Mouse (Mus musculus): Measurements from ENCODE around the gene Hoxa10. TPM values are rescaled to one million over a fixed set of nuclear protein-coding genes. Genes with fewer than 3 reads are reported as not detected.
A peak's percentile ranks its signal among the peaks of the same experiment; 100 is the strongest.

The Hoxa10 gene
- total RNA-seq, 2 experiments from 2014 or later, result not detected

- ATAC-seq (replicated peaks; ENCODE audit: low FRiP score, low TSS enrichment, poor library complexity, severe bottlenecking), result no peak
Observed at GRCm38 (mm10) chr6:52196811-52197210, 43.8 kb downstream of the Hoxa10 start.

GRCm38 (mm10) chr6:52194690-52195089 is 46.0 kb downstream of the Hoxa10 start:
- ATAC-seq (replicated peaks; ENCODE audit: low FRiP score, low TSS enrichment, poor library complexity, severe bottlenecking), result no peak

- ATAC-seq (replicated peaks; ENCODE audit: low FRiP score, low TSS enrichment, poor library complexity, severe bottlenecking), result peak; percentile 82
Observed at GRCm38 (mm10) chr6:52191860-52192550, 48.6 kb downstream of the Hoxa10 start.

- no peak for ATAC-seq (replicated peaks; ENCODE audit: low FRiP score, low TSS enrichment, poor library complexity, severe bottlenecking)
Observed at GRCm38 (mm10) chr6:52190906-52191810, 49.5 kb downstream of the Hoxa10 start, which contains the start of gene Hoxa4. TSS of gene Hoxa4 (minus strand) at chr6:52191753.

- no peak for ATAC-seq (replicated peaks; ENCODE audit: low FRiP score, low TSS enrichment, poor library complexity, severe bottlenecking)
Observed at GRCm38 (mm10) chr6:52190410-52190809, 50.2 kb downstream of the Hoxa10 start.

- no peak for ATAC-seq (replicated peaks; ENCODE audit: low FRiP score, low TSS enrichment, poor library complexity, severe bottlenecking)
Observed at GRCm38 (mm10) chr6:52189909-52190308, 50.7 kb downstream of the Hoxa10 start.

GRCm38 (mm10) chr6:52189172-52189591 is 51.5 kb downstream of the Hoxa10 start:
- no peak for ATAC-seq (replicated peaks; ENCODE audit: low FRiP score, low TSS enrichment, poor library complexity, severe bottlenecking)

- no peak for ATAC-seq (replicated peaks; ENCODE audit: low FRiP score, low TSS enrichment, poor library complexity, severe bottlenecking)
Observed at GRCm38 (mm10) chr6:52186500-52186899, 54.2 kb downstream of the Hoxa10 start.

GRCm38 (mm10) chr6:52185834-52186233 is 54.8 kb downstream of the Hoxa10 start:
- no peak for ATAC-seq (replicated peaks; ENCODE audit: low FRiP score, low TSS enrichment, poor library complexity, severe bottlenecking)

- ATAC-seq (replicated peaks; ENCODE audit: low FRiP score, low TSS enrichment, poor library complexity, severe bottlenecking), result no peak
Observed at GRCm38 (mm10) chr6:52185222-52185621, 55.4 kb downstream of the Hoxa10 start.

GRCm38 (mm10) chr6:52184668-52185067 is 56.0 kb downstream of the Hoxa10 start:
- ATAC-seq (replicated peaks; ENCODE audit: low FRiP score, low TSS enrichment, poor library complexity, severe bottlenecking), result no peak

GRCm38 (mm10) chr6:52183311-52184080 is 57.2 kb downstream of the Hoxa10 start:
- ATAC-seq (replicated peaks; ENCODE audit: low FRiP score, low TSS enrichment, poor library complexity, severe bottlenecking), result no peak

GRCm38 (mm10) chr6:52182793-52183192 is 57.9 kb downstream of the Hoxa10 start:
- ATAC-seq (replicated peaks; ENCODE audit: low FRiP score, low TSS enrichment, poor library complexity, severe bottlenecking), result no peak

GRCm38 (mm10) chr6:52182030-52182429 is 58.6 kb downstream of the Hoxa10 start:
- no peak for ATAC-seq (replicated peaks; ENCODE audit: low FRiP score, low TSS enrichment, poor library complexity, severe bottlenecking)

Other genes with a start within 250 kb of the Hoxa10 start
- gene Skap2, start 228.3 kb downstream of the Hoxa10 start, total RNA-seq (2014; fragmentation: Nextera tagmentation), result 18.5 and 30.0 TPM in 2 replicates
- gene Skap2, start 228.3 kb downstream of the Hoxa10 start, total RNA-seq (2017), result 44.3 and 66.4 TPM in 2 replicates
- gene Hoxa1, start 82.5 kb downstream of the Hoxa10 start, total RNA-seq (2014; fragmentation: Nextera tagmentation), result not detected in 2 replicates
- gene Hoxa1, start 82.5 kb downstream of the Hoxa10 start, total RNA-seq (2017), result 0.34 TPM in 1 of 2 replicates, not detected in the other
- gene Hoxa2, start 76.0 kb downstream of the Hoxa10 start, total RNA-seq (2014; fragmentation: Nextera tagmentation), result 1.4 TPM in 1 of 2 replicates, not detected in the other
- not detected in 2 replicates for gene Hoxa2, start 76.0 kb downstream of the Hoxa10 start, total RNA-seq (2017)
- not detected in 2 replicates for gene 5730596B20Rik, start 63.4 kb downstream of the Hoxa10 start, total RNA-seq (2014; fragmentation: Nextera tagmentation)
- gene 5730596B20Rik, start 63.4 kb downstream of the Hoxa10 start, total RNA-seq (2017), result not detected in 2 replicates
- gene Hoxa4, start 49.1 kb downstream of the Hoxa10 start, total RNA-seq (2014; fragmentation: Nextera tagmentation), result 1.9 and 2.2 TPM in 2 replicates
- gene Hoxa4, start 49.1 kb downstream of the Hoxa10 start, total RNA-seq (2017), result 0.46 and 0.66 TPM in 2 replicates
- gene Hoxa5, start 36.3 kb downstream of the Hoxa10 start, total RNA-seq (2014; fragmentation: Nextera tagmentation), result 1.1 and 2.6 TPM in 2 replicates
- gene Hoxa5, start 36.3 kb downstream of the Hoxa10 start, total RNA-seq (2017), result 0.56 and 0.76 TPM in 2 replicates
- 1.5 TPM in 1 of 2 replicates, not detected in the other for gene Hoxa6, start 32.1 kb downstream of the Hoxa10 start, total RNA-seq (2014; fragmentation: Nextera tagmentation)
- gene Hoxa6, start 32.1 kb downstream of the Hoxa10 start, total RNA-seq (2017), result not detected in 2 replicates
- gene Hoxa3, start 27.5 kb downstream of the Hoxa10 start, total RNA-seq (2014; fragmentation: Nextera tagmentation), result 0.77 and 1.4 TPM in 2 replicates
- not detected in 2 replicates for gene Hoxa3, start 27.5 kb downstream of the Hoxa10 start, total RNA-seq (2017)
- gene Gm28308, start 27.5 kb downstream of the Hoxa10 start, total RNA-seq (2014; fragmentation: Nextera tagmentation), result not detected in 2 replicates
- gene Gm28308, start 27.5 kb downstream of the Hoxa10 start, total RNA-seq (2017), result not detected in 2 replicates
- gene Hoxa7, start 19.0 kb downstream of the Hoxa10 start, total RNA-seq (2014; fragmentation: Nextera tagmentation), result 3.4 and 4.1 TPM in 2 replicates
- gene Hoxa7, start 19.0 kb downstream of the Hoxa10 start, total RNA-seq (2017), result 2.6 and 3.1 TPM in 2 replicates
- 7.6 and 9.7 TPM in 2 replicates for gene Hoxa9, start 9.8 kb downstream of the Hoxa10 start, total RNA-seq (2014; fragmentation: Nextera tagmentation)
- 10.3 and 27.1 TPM in 2 replicates for gene Hoxa9, start 9.8 kb downstream of the Hoxa10 start, total RNA-seq (2017)
- gene Hoxa11, start 5.0 kb upstream of the Hoxa10 start, total RNA-seq (2014; fragmentation: Nextera tagmentation), result not detected in 2 replicates
- gene Hoxa11, start 5.0 kb upstream of the Hoxa10 start, total RNA-seq (2017), result not detected in 2 replicates
- gene Hoxa13, start 20.0 kb upstream of the Hoxa10 start, total RNA-seq (2014; fragmentation: Nextera tagmentation), result not detected in 2 replicates
- not detected in 2 replicates for gene Hoxa13, start 20.0 kb upstream of the Hoxa10 start, total RNA-seq (2017)
- not detected in 2 replicates for gene Evx1, start 72.6 kb upstream of the Hoxa10 start, total RNA-seq (2014; fragmentation: Nextera tagmentation)
- not detected in 2 replicates for gene Evx1, start 72.6 kb upstream of the Hoxa10 start, total RNA-seq (2017)